ENCODE assay signal across 8 mouse cellular contexts in the genomic region with DNA sequence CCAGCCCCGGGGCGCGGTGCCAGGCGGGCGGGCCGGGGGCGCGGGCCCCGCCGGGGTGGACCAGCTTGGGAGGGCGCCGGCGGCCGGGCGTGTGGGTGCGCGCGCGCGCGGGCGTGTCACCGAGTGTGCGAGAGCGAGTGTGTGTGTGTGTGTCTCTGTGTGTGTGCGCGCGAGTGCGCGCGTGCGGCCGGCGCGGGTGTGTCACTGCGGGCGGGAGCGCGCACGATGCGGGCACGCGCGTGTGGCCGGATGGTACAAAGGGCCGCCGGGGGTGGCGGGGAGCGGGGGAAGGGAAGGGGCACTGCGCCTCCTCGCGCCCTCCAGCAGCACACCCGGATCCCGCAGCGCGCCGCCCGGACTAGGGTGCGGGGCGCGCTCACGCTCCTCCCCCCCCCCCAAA. TPM values are rescaled to one million over a fixed set of nuclear protein-coding genes. Genes with fewer than 3 reads are reported as not detected.
DNase-seq lines count a peak whose midpoint lies in the region; ATAC-seq and TF ChIP-seq lines count a peak whose summit lies in the region.

No protein-coding gene starts in this region.

- TF ChIP-seq CTCF in spleen, adult 2 months (IDR thresholded peaks at IDR 0.05; ENCODE audit: extremely low read depth, insufficient read depth, insufficient read length, insufficient replicate concordance) = no peak

- peaks cover 3% of the 10 kb centered on the region for H3K4me1 ChIP-seq in spleen, adult 2 months (ENCODE audit: control insufficient read depth, insufficient read depth, insufficient read length)
- peaks cover 87% of the 10 kb centered on the region for H3K4me1 ChIP-seq in hindbrain, embryonic 10.5 days (replicated peaks)
- peaks cover 21% of the 10 kb centered on the region for H3K4me1 ChIP-seq in lung, embryonic 16.5 days (replicated peaks; ENCODE audit: control insufficient read depth, insufficient read depth, low read length)

- peak overlapping the region; percentile 46; the same call in 1 of the 2 replicates for H3K4me3 ChIP-seq in spleen, adult 2 months (ENCODE audit: extremely low read depth, insufficient read depth, insufficient read length)
- peak overlapping the region; percentile 76 for H3K4me3 ChIP-seq in hindbrain, embryonic 10.5 days
- H3K4me3 ChIP-seq in lung, embryonic 16.5 days (ENCODE audit: low read length) = peak overlapping the region; percentile 72

- no peak overlapping the region for H3K27ac ChIP-seq in spleen, adult 2 months (ENCODE audit: insufficient read depth, low read length)
- peak overlapping the region; percentile 93 for H3K27ac ChIP-seq in hindbrain, embryonic 10.5 days
- H3K27ac ChIP-seq in lung, embryonic 16.5 days (ENCODE audit: low read length) = peak overlapping the region; percentile 91

- WGBS in spleen, adult 2 months = 2% methylated on average over 47 of the region's 62 CpGs
- WGBS in hindbrain, embryonic 10.5 days = under 1% methylated on average over 62 of the region's 62 CpGs
- WGBS in lung, embryonic 16.5 days = 2% methylated on average over 25 of the region's 62 CpGs

- H3K9ac ChIP-seq in lung, embryonic 16.5 days (ENCODE audit: low read length) = peak overlapping the region; percentile 72

- H3K4me2 ChIP-seq in lung, embryonic 16.5 days (ENCODE audit: low read depth, low read length) = peak overlapping the region; percentile 98

- TF ChIP-seq POLR2A in spleen, adult 2 months (IDR thresholded peaks at IDR 0.05; ENCODE audit: low read depth, low read length) = no peak

- no peaks in the 10 kb centered on the region for H3K9me3 ChIP-seq in hindbrain, embryonic 10.5 days
- no peaks in the 10 kb centered on the region for H3K9me3 ChIP-seq in lung, embryonic 16.5 days (ENCODE audit: control insufficient read depth, low read length)

- peaks cover 21% of the 10 kb centered on the region for H3K27me3 ChIP-seq in spleen, adult 2 months (ENCODE audit: control insufficient read depth, insufficient read depth, low read length)
- peaks cover 95% of the 10 kb centered on the region for H3K27me3 ChIP-seq in hindbrain, embryonic 10.5 days (ENCODE audit: insufficient read depth, poor library complexity, severe bottlenecking)
- peaks cover 36% of the 10 kb centered on the region for H3K27me3 ChIP-seq in lung, embryonic 16.5 days (ENCODE audit: control insufficient read depth, insufficient read depth, low read depth, low read length)

- DNase-seq in spleen, adult 2 months (ENCODE audit: low read depth in 1 of 2, low spot score in 2 of 2) = no peak
- DNase-seq in spleen, postnatal 36 days (ENCODE audit: low spot score in 2 of 2) = no peak
- DNase-seq in embryo, embryonic 10 days (ENCODE audit: low spot score) = peak; percentile 66
- peak; percentile 78 for DNase-seq in hindbrain, embryonic 10.5 days (ENCODE audit: low spot score)
- peak; percentile 79 for DNase-seq in layer of hippocampus, postnatal 14 days (ENCODE audit: low spot score in 2 of 2)
- DNase-seq in right cerebral cortex, postnatal 10 days (ENCODE audit: low spot score in 2 of 2) = peak; percentile 89 to 91
- DNase-seq in c-Kit-positive CD71-positive TER-119-positive erythroid progenitor cells, embryonic 14.5 days (ENCODE audit: low spot score) = no peak

- ATAC-seq in lung, embryonic 16.5 days (ENCODE audit: low read depth) = peak; percentile 41; the same call in 1 of the 2 replicates

- H3K36me3 ChIP-seq in spleen, adult 2 months (ENCODE audit: control insufficient read depth, insufficient read depth, low read length) = no peaks in the 10 kb centered on the region
- H3K36me3 ChIP-seq in hindbrain, embryonic 10.5 days = no peaks in the 10 kb centered on the region
- no peaks in the 10 kb centered on the region for H3K36me3 ChIP-seq in lung, embryonic 16.5 days (ENCODE audit: control insufficient read depth, insufficient read depth, low read length)

RNA-seq across cellular contexts. Expression of a gene that starts 0.9 kb away (rescaled TPM):
- 0.13 TPM in 2 replicates for polyA plus RNA-seq in spleen, adult 2 months (2012; rRNA removed)
- 0.76 and 1.8 TPM in 2 replicates for polyA plus RNA-seq in hindbrain, embryonic 10.5 days (2016; fragmentation: Nextera tagmentation; extraction: Ambion mirVana)
- 100 to 1,000 TPM; 309 to 331 TPM for total RNA-seq in layer of hippocampus, postnatal 14 days (2021)
- polyA plus RNA-seq in lung, embryonic 16.5 days (2015; fragmentation: Nextera tagmentation; extraction: Ambion mirVana) = 0.70 and 0.83 TPM in 2 replicates

RNA-seq across cellular contexts. Expression of a gene that starts 54.4 kb away (rescaled TPM):
- polyA plus RNA-seq in spleen, adult 2 months (2012; rRNA removed) = 3.9 and 7.8 TPM in 2 replicates
- 13.4 and 14.3 TPM in 2 replicates for polyA plus RNA-seq in hindbrain, embryonic 10.5 days (2016; fragmentation: Nextera tagmentation; extraction: Ambion mirVana)
- 10 to 100 TPM; 12.1 to 13.5 TPM for total RNA-seq in layer of hippocampus, postnatal 14 days (2021)
- polyA plus RNA-seq in lung, embryonic 16.5 days (2015; fragmentation: Nextera tagmentation; extraction: Ambion mirVana) = 1.1 and 2.1 TPM in 2 replicates

Comparison
In these comparisons a context has a peak if more than half of its experiments do, and no peak if none do; other contexts are left out.
1. DNase-seq: peak in embryo, embryonic 10 days (single experiment), hindbrain, embryonic 10.5 days (single experiment), layer of hippocampus, postnatal 14 days (2 of 2) and right cerebral cortex, postnatal 10 days (2 of 2); none in spleen, adult 2 months (0 of 2), spleen, postnatal 36 days (0 of 2) and c-Kit-positive CD71-positive TER-119-positive erythroid progenitor cells, embryonic 14.5 days (single experiment).
2. Peak in every context shown above with its lines, with median percentiles within 50 percentile points of each other: H3K4me3 ChIP-seq.